Mouse (Mus musculus): Measurements from ENCODE around the gene Gal3st2b.
"Not testable (repeated sequence)": the region's sequence is repeated elsewhere in the genome, so short reads cannot be mapped to it uniquely, and the experiment has no call there.

The Gal3st2b gene

GRCm38 (mm10) chr1:93980932-93981331 lies 62.8 kb downstream of the Gal3st2b start:
- not testable (repeated sequence) for DNase-seq (ENCODE audit: low spot score)

GRCm38 (mm10) chr1:93986167-93986566 lies 68.1 kb downstream of the Gal3st2b start:
- DNase-seq (ENCODE audit: low spot score) = no peak

GRCm38 (mm10) chr1:93988786-93989185 lies 70.7 kb downstream of the Gal3st2b start:
- no peak for DNase-seq (ENCODE audit: low spot score)

- DNase-seq (ENCODE audit: low spot score) = not testable (repeated sequence)
These were observed 72.1 kb downstream of the Gal3st2b start, which contains the start of gene Gal3st2c for GRCm38 (mm10) chr1:93990209-93990608. Gene Gal3st2c, plus strand, starts transcription at chr1:93990509.

- not testable (repeated sequence) for DNase-seq (ENCODE audit: low spot score)
These were observed 73.0 kb downstream of the Gal3st2b start for GRCm38 (mm10) chr1:93991068-93991467.

- DNase-seq (ENCODE audit: low spot score) = not testable (repeated sequence)
These were observed 73.4 kb downstream of the Gal3st2b start for GRCm38 (mm10) chr1:93991491-93991890.
